Mouse (Mus musculus) MEL (cell line): ENCODE results near the gene Tgm3. TPM values are rescaled to one million over a fixed set of nuclear protein-coding genes. Genes with fewer than 3 reads are reported as not detected.

Experiments
- DNase-seq: peaks from one replicate; pipeline ENCODE4 v3.0.0; 2011; ENCODE audit warnings: low read depth, low spot score
- H3K27ac ChIP-seq: 2 replicates; pipeline ENCODE4 v1.5.1; 2012; ENCODE audit warnings: low read depth, mild to moderate bottlenecking, control low read depth, low read length, moderate library complexity; ENCODE audit not compliant: control insufficient read depth
- H3K27me3 ChIP-seq, 2 experiments: fragments of 150-350 bp in 1 of 2; sonication (generic) in 1 of 2; 2 replicates each; pipeline ENCODE4 v1.6.1; 2012; ENCODE audit warnings: low read length in 2 of 2, mild to moderate bottlenecking in 2 of 2, improper control_type of control experiment in 1 of 2, moderate library complexity in 1 of 2; ENCODE audit not compliant: insufficient read depth in 2 of 2, control insufficient read depth in 1 of 2
- H3K36me3 ChIP-seq, 2 experiments: 2 replicates each; pipeline ENCODE4 v1.6.1; 2012 to 2014; ENCODE audit warnings: low read length in 2 of 2, improper control_type of control experiment in 1 of 2, inconsistent platforms in 1 of 2, mild to moderate bottlenecking in 1 of 2; ENCODE audit not compliant: insufficient read depth in 2 of 2, control insufficient read depth in 1 of 2
- H3K4me1 ChIP-seq, 2 experiments: fragments of 150-350 bp in 1 of 2; sonication (generic) in 1 of 2; 2 replicates each; pipeline ENCODE4 v1.6.1; 2012; ENCODE audit warnings: low read length in 2 of 2, improper control_type of control experiment in 1 of 2, mild to moderate bottlenecking in 1 of 2; ENCODE audit not compliant: insufficient read depth in 2 of 2, control insufficient read depth in 1 of 2
- H3K4me3 ChIP-seq, 2 experiments: fragments of 150-350 bp in 1 of 2; sonication (generic) in 1 of 2; 2 replicates each; pipeline ENCODE4 v1.5.1; 2012; ENCODE audit warnings: low read depth in 2 of 2, low read length in 2 of 2, mild to moderate bottlenecking in 2 of 2, moderate library complexity in 2 of 2, control low read depth in 1 of 2, improper control_type of control experiment in 1 of 2; ENCODE audit not compliant: control insufficient read depth in 1 of 2, insufficient read depth in 1 of 2
- H3K79me2 ChIP-seq: 2 replicates; pipeline ENCODE4 v1.6.1; 2012; ENCODE audit warnings: mild to moderate bottlenecking, low read length, moderate library complexity; ENCODE audit not compliant: control insufficient read depth, poor library complexity, insufficient read depth
- H3K9ac ChIP-seq: 2 replicates; pipeline ENCODE4 v1.6.1; 2012; ENCODE audit warnings: low read depth, mild to moderate bottlenecking, control low read depth, low read length, moderate library complexity; ENCODE audit not compliant: control insufficient read depth, poor library complexity, severe bottlenecking
- H3K9me3 ChIP-seq: fragments of 150-350 bp; sonication (generic); replicated peaks from 2 replicates; pipeline ENCODE4 v1.6.1; 2012; ENCODE audit warnings: mild to moderate bottlenecking, low read length, improper control_type of control experiment, moderate library complexity; ENCODE audit not compliant: insufficient read depth
- CHD1 ChIP-seq: IDR thresholded peaks from 2 replicates; pipeline ENCODE4 v1.6.1; 2012; ENCODE audit warnings: low read depth, mild to moderate bottlenecking, inconsistent platforms, low read length, improper control_type of control experiment
- CTCF ChIP-seq, 3 experiments: IDR thresholded peaks in 2 of 3; conservative IDR thresholded peaks in 1 of 3; 2 replicates each; pipeline ENCODE4 v1.5.1; 2011 to 2012; ENCODE audit warnings: low read length in 3 of 3, low read depth in 2 of 3, mild to moderate bottlenecking in 2 of 3, improper control_type of control experiment in 1 of 3, inconsistent platforms in 1 of 3, mixed read lengths in 1 of 3, moderate library complexity in 1 of 3; ENCODE audit not compliant: control insufficient read depth in 1 of 3, insufficient read depth in 1 of 3, poor library complexity in 1 of 3, severe bottlenecking in 1 of 3
- E2F4 ChIP-seq: IDR thresholded peaks from 2 replicates; pipeline ENCODE4 v1.6.1; 2011; ENCODE audit warnings: low read depth, low read length, improper control_type of control experiment, borderline replicate concordance
- ELF1 ChIP-seq: IDR thresholded peaks from 2 replicates; pipeline ENCODE4 v1.6.1; 2014; ENCODE audit warnings: low read depth, mild to moderate bottlenecking, inconsistent platforms, low read length, improper control_type of control experiment, moderate library complexity
- EP300 ChIP-seq, 2 experiments: IDR thresholded peaks; 2 replicates each; pipeline ENCODE4 v1.6.1; 2011; ENCODE audit warnings: improper control_type of control experiment in 2 of 2, low read length in 2 of 2, low read depth in 1 of 2, mild to moderate bottlenecking in 1 of 2
- ETS1 ChIP-seq: IDR thresholded peaks from 2 replicates; pipeline ENCODE4 v1.6.1; 2012; ENCODE audit warnings: low read depth, mild to moderate bottlenecking, inconsistent platforms, low read length, improper control_type of control experiment, moderate library complexity
- GATA1 ChIP-seq: IDR thresholded peaks from 2 replicates; pipeline ENCODE4 v1.6.1; 2011; ENCODE audit warnings: low read depth, low read length, improper control_type of control experiment
- MEF2A ChIP-seq: IDR thresholded peaks from 2 replicates; pipeline ENCODE4 v1.6.1; 2014; ENCODE audit warnings: low read depth, mild to moderate bottlenecking, inconsistent platforms, low read length, improper control_type of control experiment; ENCODE audit not compliant: poor library complexity, insufficient replicate concordance, severe bottlenecking; ENCODE audit errors: extremely low read depth
- MXI1 ChIP-seq: IDR thresholded peaks from 2 replicates; pipeline ENCODE4 v1.6.1; 2011; ENCODE audit warnings: mild to moderate bottlenecking, low read depth, low read length, improper control_type of control experiment
- MYB ChIP-seq: IDR thresholded peaks from 2 replicates; pipeline ENCODE4 v1.6.1; 2011; ENCODE audit warnings: mild to moderate bottlenecking, low read depth, low read length, improper control_type of control experiment
- MYC ChIP-seq: IDR thresholded peaks from 2 replicates; pipeline ENCODE4 v1.6.1; 2011; ENCODE audit warnings: low read depth, mild to moderate bottlenecking, low read length, improper control_type of control experiment, moderate library complexity
- POLR2AphosphoS2 ChIP-seq: IDR thresholded peaks from 2 replicates; pipeline ENCODE4 v1.6.1; 2011; ENCODE audit warnings: low read length, improper control_type of control experiment
- POLR2AphosphoS5 ChIP-seq: IDR thresholded peaks from 2 replicates; pipeline ENCODE4 v1.6.1; 2012; ENCODE audit warnings: low read depth, borderline replicate concordance, mild to moderate bottlenecking, inconsistent platforms, low read length, moderate library complexity, mixed read lengths
- RAD21 ChIP-seq: IDR thresholded peaks from 2 replicates; pipeline ENCODE4 v1.6.1; 2011; ENCODE audit warnings: mild to moderate bottlenecking, low read depth, low read length, improper control_type of control experiment
- SIN3A ChIP-seq: IDR thresholded peaks from 2 replicates; pipeline ENCODE4 v1.6.1; 2012; ENCODE audit warnings: low read length, improper control_type of control experiment, inconsistent platforms
- SMC3 ChIP-seq: IDR thresholded peaks from 2 replicates; pipeline ENCODE4 v1.6.1; 2011; ENCODE audit warnings: low read depth, low read length, improper control_type of control experiment
- TBP ChIP-seq: IDR thresholded peaks from 2 replicates; pipeline ENCODE4 v1.8.0; 2011; ENCODE audit warnings: low read depth, low read length, improper control_type of control experiment
- USF1 ChIP-seq: IDR thresholded peaks from 2 replicates; pipeline ENCODE4 v1.6.1; 2014; ENCODE audit warnings: low read depth, mild to moderate bottlenecking, inconsistent platforms, low read length, improper control_type of control experiment, moderate library complexity
- ZC3H11A ChIP-seq: IDR thresholded peaks from 2 replicates; pipeline ENCODE4 v1.6.1; 2012; ENCODE audit warnings: low read depth, mild to moderate bottlenecking, inconsistent platforms, low read length, improper control_type of control experiment
- ZMIZ1 ChIP-seq: IDR thresholded peaks from 2 replicates; pipeline ENCODE4 v1.6.1; 2012; ENCODE audit warnings: low read depth, mild to moderate bottlenecking, inconsistent platforms, low read length, improper control_type of control experiment, moderate library complexity
- ZNF384 ChIP-seq: IDR thresholded peaks from 2 replicates; pipeline ENCODE4 v1.6.1; 2012; ENCODE audit warnings: low read depth, mild to moderate bottlenecking, inconsistent platforms, low read length, improper control_type of control experiment
- polyA plus RNA-seq, 2 experiments: library from polyadenylated mRNA; stranded (reverse) in 1 of 2; unstranded in 1 of 2; fragments of >175 nt in 1 of 2; fragments of >200 nt in 1 of 2; gene quantifications; 2 replicates each; pipeline versions ENCODE4 v1.2.1 to v1.2.4; 2012; ENCODE audit warnings: low replicate concordance in 2 of 2, low read depth in 1 of 2; ENCODE audit not compliant: insufficient read length in 2 of 2, insufficient read depth in 1 of 2, missing spikeins in 1 of 2
- total RNA-seq: library from RNA; depleted of rRNA; stranded (reverse); fragments of 300-350 nt; gene quantifications from 2 replicates; pipeline ENCODE4 v1.2.3, GENCODE M21; 2012; rRNA removed

Tgm3 gene
- total RNA-seq (not detected in 2 replicates), polyA plus RNA-seq (not detected)

DNA sequence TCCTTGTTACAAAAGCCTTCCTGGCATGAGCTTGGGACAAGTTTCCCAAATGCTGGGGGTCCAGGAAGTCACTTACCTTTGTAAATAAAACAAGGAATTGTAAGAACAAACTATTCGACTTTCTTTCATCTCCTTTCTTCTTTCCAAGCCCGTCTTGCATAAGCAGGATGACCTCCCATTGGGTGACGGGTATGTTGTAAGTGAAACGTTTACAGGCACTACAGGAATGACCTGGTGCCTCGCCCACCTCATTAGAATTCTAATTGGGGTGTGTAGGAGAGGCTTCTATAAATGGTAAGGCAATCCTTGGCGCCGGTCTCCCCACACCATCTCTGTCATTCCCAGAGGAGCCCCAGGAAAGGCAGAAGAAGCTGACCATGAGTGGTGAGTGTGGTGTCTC is at the start of gene Tgm3:
Tgm3 (plus strand) TSS at position 324 of the 400 bp plus-strand sequence.
- Histone ChIP-seq H3K9me3 (no peaks in the 10 kb centered on the region), H3K9ac (no peak within 1 kb of the TSS), H3K27ac (no peak within 1 kb of the TSS), H3K36me3 (no peaks in the 10 kb centered on the region), H3K4me3 (no peak within 1 kb of the TSS), H3K27me3 (peaks cover 2 to 10% of the 10 kb centered on the region in 2 experiments; a peak in 3 of 4 replicates), H3K4me1 (no peaks in the 10 kb centered on the region), H3K79me2 (no peaks in the 10 kb centered on the region)
- TF ChIP-seq SIN3A (no peak), ZMIZ1 (no peak)
- DNase-seq: no peak

DNA sequence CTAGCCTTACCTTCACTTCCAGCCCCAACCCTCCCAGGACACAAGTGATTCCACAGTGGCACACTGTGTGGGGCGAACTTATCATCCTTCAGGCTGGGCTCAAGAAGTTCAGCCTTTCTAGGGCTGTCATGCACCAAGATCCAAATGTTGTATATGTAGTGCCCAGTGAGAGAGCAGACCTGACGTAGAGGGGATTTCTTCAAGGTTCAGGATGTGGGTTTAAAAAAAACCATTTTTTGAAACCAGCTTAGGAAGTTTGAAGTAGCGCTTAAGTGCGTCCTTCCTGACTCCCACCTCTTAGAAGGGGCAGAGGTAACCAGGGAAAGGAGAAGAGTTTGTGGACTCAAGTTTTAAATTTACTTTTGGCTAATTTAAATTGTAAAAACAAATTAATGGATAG is 31.5 kb upstream of the Tgm3 start:
- no peaks in the 10 kb centered on the region; a peak in 1 of 4 replicates for H3K27me3 ChIP-seq
- H3K9me3 ChIP-seq: no peaks in the 10 kb centered on the region
- H3K36me3 ChIP-seq: no peaks in the 10 kb centered on the region
- H3K9ac ChIP-seq: no peak overlapping the region
- H3K79me2 ChIP-seq: no peaks in the 10 kb centered on the region
- H3K27ac ChIP-seq: no peak overlapping the region
- no peak for DNase-seq
- H3K4me1 ChIP-seq: no peaks in the 10 kb centered on the region
- TF ChIP-seq CTCF (IDR thresholded peaks at IDR 0.05 in 2 of 3, conservative IDR thresholded peaks at IDR 0.05 in 1 of 3; ENCODE audit: control insufficient read depth in 1 of 3, insufficient read depth in 1 of 3, low read depth in 2 of 3, low read length in 3 of 3, poor library complexity in 1 of 3, severe bottlenecking in 1 of 3): no peak
- no peak for TF ChIP-seq SMC3
- no peak for TF ChIP-seq ETS1
- no peak for TF ChIP-seq GATA1
- no peak for TF ChIP-seq ZNF384
- TF ChIP-seq CHD1: no peak
- no peak for TF ChIP-seq EP300 (IDR thresholded peaks at IDR 0.05; ENCODE audit: low read depth in 1 of 2, low read length in 2 of 2)
- no peak for TF ChIP-seq MEF2A
- TF ChIP-seq TBP: no peak
- no peak for TF ChIP-seq ZMIZ1
- no peak overlapping the region for H3K4me3 ChIP-seq

DNA sequence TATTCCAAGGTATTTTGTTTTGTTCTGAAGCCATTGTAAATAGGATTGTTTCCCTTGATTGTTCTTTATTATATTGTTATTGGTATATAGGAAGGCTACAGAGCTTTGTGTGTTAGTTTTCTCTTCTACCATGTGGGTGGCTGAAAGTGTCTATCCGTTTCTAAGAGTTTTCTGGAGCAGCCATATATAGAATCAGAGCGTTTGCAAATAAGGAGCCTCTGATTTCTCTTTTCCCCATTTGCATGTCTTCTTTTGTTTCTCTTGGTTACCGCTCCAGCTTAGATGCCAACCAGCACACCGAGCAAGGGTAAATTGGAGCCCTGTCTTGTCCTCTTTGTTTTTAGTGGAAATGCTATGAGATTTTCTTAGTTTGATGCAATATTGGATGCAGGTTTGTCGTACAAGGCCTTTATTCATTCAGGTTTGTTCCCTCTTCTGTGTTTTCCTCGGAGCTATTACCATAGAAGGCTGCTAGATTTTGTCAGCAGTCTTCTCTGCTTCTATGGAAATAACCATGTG is 24.6 kb upstream of the Tgm3 start:
- Histone ChIP-seq H3K9me3 (no peaks in the 10 kb centered on the region), H3K4me1 (no peaks in the 10 kb centered on the region), H3K27me3 (peaks cover 0 to 2% of the 10 kb centered on the region in 2 experiments; a peak in 2 of 4 replicates), H3K79me2 (no peaks in the 10 kb centered on the region), H3K9ac (no peak overlapping the region), H3K36me3 (no peaks in the 10 kb centered on the region), H3K4me3 (no peak overlapping the region), H3K27ac (no peak overlapping the region)
- no peak for TF ChIP-seq MXI1
- TF ChIP-seq CHD1: no peak
- no peak for TF ChIP-seq POLR2AphosphoS2
- no peak for TF ChIP-seq RAD21
- TF ChIP-seq CTCF (IDR thresholded peaks at IDR 0.05 in 2 of 3, conservative IDR thresholded peaks at IDR 0.05 in 1 of 3; ENCODE audit: control insufficient read depth in 1 of 3, insufficient read depth in 1 of 3, low read depth in 2 of 3, low read length in 3 of 3, poor library complexity in 1 of 3, severe bottlenecking in 1 of 3): no peak
- TF ChIP-seq TBP: no peak
- no peak for TF ChIP-seq ELF1
- no peak for TF ChIP-seq MEF2A
- TF ChIP-seq EP300 (IDR thresholded peaks at IDR 0.05; ENCODE audit: low read depth in 1 of 2, low read length in 2 of 2): no peak
- no peak for TF ChIP-seq ZC3H11A
- no peak for TF ChIP-seq POLR2AphosphoS5
- no peak for TF ChIP-seq USF1
- no peak for TF ChIP-seq MYC
- no peak for TF ChIP-seq E2F4
- TF ChIP-seq SMC3: no peak
- TF ChIP-seq ETS1: no peak
- no peak for TF ChIP-seq MYB
- DNase-seq: no peak
